Mouse (Mus musculus) Patski (cell line): ENCODE measurements around the gene Osbpl2. TPM values are rescaled to one million over a fixed set of nuclear protein-coding genes. Genes with fewer than 3 reads are reported as not detected.

Experiments used
- ATAC-seq: fragments of 100-300 bp; one replicate; pipeline ENCODE4 v1.8.0; 2021
- CTCF ChIA-PET: fragments of 350-600 bp; sonication (Branson Sonifier 250); formaldehyde crosslinking; loops from one replicate; lab custom pipeline; 2022; ENCODE audit warnings: inconsistent platforms; lab: Charles Lee
- POLR2A ChIA-PET: fragments of 350-600 bp; sonication (Branson Sonifier 250); formaldehyde crosslinking; loops from one replicate; lab custom pipeline; 2022; ENCODE audit warnings: antibody characterized with exemption, inconsistent platforms; lab: Charles Lee
- DNase-seq: peaks from one replicate; pipeline ENCODE4 v3.0.0-alpha.2; 2011; ENCODE audit warnings: low read depth, low spot score
- H3K27me3 ChIP-seq: fragments of 371-371 bp; one replicate; pipeline ENCODE4 v1.5.1; 2021
- CTCF ChIP-seq: fragments of 100-300 bp; IDR thresholded peaks from one replicate; pipeline ENCODE4 v1.5.1; 2021
- in situ Hi-C: fragments of 300-500 bp; cut with MboI; formaldehyde crosslinking; loops from 3 replicates; pipeline ENCODE4 v1.11.1; 2018; ENCODE audit warnings: low pct_unique_long_range_greater_than_20kb, mixed read lengths
- polyA plus RNA-seq: library from polyadenylated mRNA; unstranded; gene quantifications from one replicate; pipeline ENCODE4 v1.2.3, GENCODE M21; 2021

Osbpl2 gene
- polyA plus RNA-seq, 1 experiment from 2014 or later = 41.0 TPM

GRCm38 (mm10) chr2:180085926-180086636, 33.0 kb upstream of the Osbpl2 start:
- in situ Hi-C loops = no loop called here
- H3K27me3 ChIP-seq = no peaks in the 10 kb centered on the region
- ATAC-seq (no peak), DNase-seq (no peak)
- TF ChIP-seq CTCF = no peak
- ChIA-PET POLR2A (interaction anchor here (1.1 kb wide), 1 partner anchor 75 kb away, joined by 3 read pairs; no protein-coding TSS in a partner anchor), CTCF (interaction anchor here (1.1 to 1.6 kb wide), 3 partner anchors 12 to 169 kb away, joined by 3 to 5 read pairs (median 3); no protein-coding TSS in a partner anchor)

GRCm38 (mm10) chr2:180086637-180087027, 32.5 kb upstream of the Osbpl2 start:
- ChIA-PET POLR2A (interaction anchor here (1.1 kb wide), 1 partner anchor 74 kb away, joined by 3 read pairs; no protein-coding TSS in a partner anchor), CTCF (interaction anchor here (1.1 to 1.6 kb wide), 3 partner anchors 12 to 170 kb away, joined by 3 to 5 read pairs (median 3); no protein-coding TSS in a partner anchor)
- DNase-seq (no peak), ATAC-seq (no peak)
- no peak for TF ChIP-seq CTCF
- no peaks in the 10 kb centered on the region for H3K27me3 ChIP-seq
- in situ Hi-C loops = no loop called here

GRCm38 (mm10) chr2:180087472-180087871, 31.6 kb upstream of the Osbpl2 start:
- POLR2A ChIA-PET = no interaction called here
- no peak for TF ChIP-seq CTCF
- no peak for ATAC-seq
- no peak for DNase-seq
- no peaks in the 10 kb centered on the region for H3K27me3 ChIP-seq
- in situ Hi-C loops = no loop called here
- CTCF ChIA-PET = interaction anchor here (1.4 to 1.6 kb wide), 2 partner anchors 11 to 14 kb away, joined by 3 to 5 read pairs; no protein-coding TSS in a partner anchor

- CTCF ChIA-PET = no interaction called here
- POLR2A ChIA-PET = no interaction called here
- in situ Hi-C loops = no loop called here
- peaks cover 5% of the 10 kb centered on the region for H3K27me3 ChIP-seq
- DNase-seq (no peak), ATAC-seq (no peak)
- no peak for TF ChIP-seq CTCF
These were observed 28.8 kb upstream of the Osbpl2 start for GRCm38 (mm10) chr2:180090285-180090684.

GRCm38 (mm10) chr2:180095711-180096110, 23.4 kb upstream of the Osbpl2 start:
- no peak for ATAC-seq
- in situ Hi-C loops = no loop called here
- ChIA-PET POLR2A (no interaction called here), CTCF (interaction anchor here (0.8 kb wide), 1 partner anchor 15 kb away, joined by 3 read pairs; no protein-coding TSS in a partner anchor)
- DNase-seq = no peak
- no peak for TF ChIP-seq CTCF
- H3K27me3 ChIP-seq = peaks cover 37% of the 10 kb centered on the region

GRCm38 (mm10) chr2:180097585-180097984, 21.5 kb upstream of the Osbpl2 start:
- POLR2A ChIA-PET = no interaction called here
- peaks cover 51% of the 10 kb centered on the region for H3K27me3 ChIP-seq
- CTCF ChIA-PET = interaction anchor here (1.1 to 1.7 kb wide), 2 partner anchors 11 to 75 kb away, joined by 3 to 5 read pairs; no protein-coding TSS in a partner anchor
- TF ChIP-seq CTCF = no peak
- no peak for ATAC-seq
- no peak for DNase-seq
- in situ Hi-C loops = no loop called here

GRCm38 (mm10) chr2:180098167-180098566, 20.9 kb upstream of the Osbpl2 start:
- DNase-seq (no peak), ATAC-seq (no peak)
- ChIA-PET POLR2A (no interaction called here), CTCF (interaction anchor here (1.1 to 1.7 kb wide), 2 partner anchors 12 to 75 kb away, joined by 3 to 5 read pairs; no protein-coding TSS in a partner anchor)
- peaks cover 57% of the 10 kb centered on the region for H3K27me3 ChIP-seq
- no peak for TF ChIP-seq CTCF
- in situ Hi-C loops = no loop called here

- H3K27me3 ChIP-seq = peaks cover 56% of the 10 kb centered on the region
- in situ Hi-C loops = no loop called here
- ChIA-PET POLR2A (interaction anchor here (1.3 kb wide), 1 partner anchor 16 kb away, joined by 3 read pairs; no protein-coding TSS in a partner anchor), CTCF (no interaction called here)
- no peak for TF ChIP-seq CTCF
- DNase-seq (no peak), ATAC-seq (no peak)
These were observed 19.6 kb upstream of the Osbpl2 start for GRCm38 (mm10) chr2:180099529-180099928.

- DNase-seq (no peak), ATAC-seq (no peak)
- in situ Hi-C loops = no loop called here
- ChIA-PET CTCF (interaction anchor here (1.1 to 2.0 kb wide), 3 partner anchors 12 to 148 kb away, joined by 3 to 7 read pairs (median 3); no protein-coding TSS in a partner anchor), POLR2A (interaction anchor here (0.7 to 2.0 kb wide), 2 partner anchors 12 to 28 kb away, joined by 3 to 6 read pairs; no protein-coding TSS in a partner anchor)
- no peak for TF ChIP-seq CTCF
- peaks cover 48% of the 10 kb centered on the region for H3K27me3 ChIP-seq
These were observed 15.7 kb upstream of the Osbpl2 start for GRCm38 (mm10) chr2:180103151-180103977.
